Mouse (Mus musculus) G1E (cell line): ENCODE data around the gene Foxk2. TPM values are rescaled to one million over a fixed set of nuclear protein-coding genes. Genes with fewer than 3 reads are reported as not detected.
A peak's percentile ranks its signal among the peaks of the same experiment; 100 is the strongest.

Experiments used
- ATAC-seq: 2 replicates; pipeline ENCODE4 v1.8.0; 2016; ENCODE audit warnings: mild to moderate bottlenecking; ENCODE audit not compliant: insufficient number of reproducible peaks, poor library complexity, low FRiP score, severe bottlenecking; ENCODE audit errors: extremely low read depth
- DNase-seq: peaks from one replicate; pipeline ENCODE4 v3.0.0; 2012; ENCODE audit warnings: low spot score
- H3K27me3 ChIP-seq: 2 replicates; pipeline ENCODE4 v1.6.1; 2012; ENCODE audit warnings: mild to moderate bottlenecking, low read length, inconsistent platforms; ENCODE audit not compliant: insufficient read depth
- H3K36me3 ChIP-seq: replicated peaks from 2 replicates; pipeline ENCODE3; 2012; ENCODE audit warnings: mild to moderate bottlenecking, inconsistent platforms
- H3K4me1 ChIP-seq: 2 replicates; pipeline ENCODE4 v1.6.1; 2012; ENCODE audit warnings: low read depth, low read length, inconsistent platforms, mixed read lengths; ENCODE audit not compliant: insufficient read depth
- H3K4me3 ChIP-seq: 2 replicates; pipeline ENCODE4 v1.5.1; 2012; ENCODE audit warnings: low read depth, mild to moderate bottlenecking, inconsistent platforms, low read length, moderate library complexity, mixed read lengths
- H3K9me3 ChIP-seq: replicated peaks from 2 replicates; pipeline ENCODE4 v1.6.1; 2012; ENCODE audit warnings: inconsistent platforms
- CTCF ChIP-seq: IDR thresholded peaks from 2 replicates; pipeline ENCODE4 v1.5.1; 2012; ENCODE audit warnings: low read depth, low read length, inconsistent platforms, mixed read lengths
- GATA1 ChIP-seq: IDR thresholded peaks from 2 replicates; pipeline ENCODE4 v1.6.1; 2012; ENCODE audit warnings: borderline replicate concordance, low read length, inconsistent platforms, mixed read lengths
- GATA2 ChIP-seq: IDR thresholded peaks from 2 replicates; pipeline ENCODE4 v1.6.1; 2012; ENCODE audit warnings: low read depth, low read length, inconsistent platforms, borderline replicate concordance
- POLR2AphosphoS5 ChIP-seq: IDR thresholded peaks from 2 replicates; pipeline ENCODE4 v1.6.1; 2012; ENCODE audit warnings: low read depth, low read length, inconsistent platforms; ENCODE audit not compliant: insufficient replicate concordance
- TAL1 ChIP-seq: conservative IDR thresholded peaks from 2 replicates; pipeline ENCODE4 v1.6.1; 2012; ENCODE audit warnings: low read depth, low read length, inconsistent platforms, mixed read lengths
- polyA plus RNA-seq: library from polyadenylated mRNA; stranded (reverse); fragments of >175 nt; gene quantifications from 2 replicates; pipeline ENCODE4 v1.2.3, GENCODE M21; 2012
- total RNA-seq, 2 experiments: library from RNA; stranded (forward) in 1 of 2; stranded (reverse) in 1 of 2; fragments of 200-1000 nt in 1 of 2; fragments of >200 nt in 1 of 2; fragmentation: Nextera tagmentation in 1 of 2; gene quantifications; 2 replicates each; pipeline ENCODE4 v1.2.3; 2014 to 2017

The Foxk2 gene
- 45.8 and 46.4 TPM in 2 replicates for total RNA-seq (2014; fragmentation: Nextera tagmentation)
- 25.3 and 28.6 TPM in 2 replicates for total RNA-seq (2017)
- 37.8 and 40.1 TPM in 2 replicates for polyA plus RNA-seq

DNA sequence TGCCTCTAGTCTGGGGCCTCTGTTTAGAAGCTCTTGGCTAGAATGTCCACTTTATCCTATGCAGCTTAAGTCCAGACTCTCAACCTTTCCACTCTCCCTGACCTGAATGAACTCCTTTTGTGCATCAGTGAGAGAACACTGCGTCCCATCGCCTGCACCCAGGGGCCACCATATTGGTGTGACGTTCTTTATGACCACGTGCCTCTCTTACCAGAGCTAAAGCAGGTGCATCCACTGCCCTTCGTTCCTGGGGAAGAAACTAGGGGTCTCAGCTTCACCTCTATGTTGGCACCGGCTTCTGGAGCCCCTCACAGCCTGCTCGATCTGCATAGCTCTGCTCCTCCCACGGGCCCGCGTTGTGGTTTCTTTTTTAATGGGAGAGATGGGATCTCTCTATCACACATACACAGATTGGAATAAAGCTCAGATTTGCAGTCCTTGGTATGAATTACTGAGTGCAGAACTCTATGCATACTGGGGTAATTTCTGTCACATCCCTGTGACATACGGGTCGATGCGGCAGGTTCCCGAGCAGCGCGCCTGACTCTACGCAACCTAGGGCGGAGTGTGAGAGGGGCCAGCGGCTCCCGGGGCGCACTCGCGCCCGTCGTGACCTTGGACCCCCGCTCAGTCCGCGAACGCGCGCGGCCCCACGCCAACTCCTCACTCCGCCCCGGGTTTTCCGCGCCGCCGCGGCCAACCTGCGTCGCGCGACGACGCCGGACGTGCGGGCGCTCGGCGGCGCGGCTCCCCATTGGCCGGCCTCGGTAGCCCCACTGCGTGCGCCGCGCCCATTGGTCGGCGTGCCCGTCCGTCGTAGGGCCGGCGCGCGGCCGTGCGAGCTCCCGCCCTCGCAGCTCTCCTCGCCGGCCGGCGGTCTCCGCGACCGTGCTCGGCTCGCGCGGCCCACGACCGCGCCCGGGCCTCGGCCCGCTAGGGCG, at the start of gene Foxk2:
TSS of gene Foxk2 (plus strand) at position 831 of the 941 bp plus-strand sequence.
- H3K36me3 ChIP-seq: peaks cover 63% of the 10 kb centered on the region
- peaks cover 48% of the 10 kb centered on the region for H3K4me1 ChIP-seq
- ATAC-seq (peak; percentile 88), DNase-seq (peak; percentile 99)
- H3K27me3 ChIP-seq: no peaks in the 10 kb centered on the region
- no peak for TF ChIP-seq GATA2
- no peak for TF ChIP-seq POLR2AphosphoS5
- no peak for TF ChIP-seq GATA1
- no peak for TF ChIP-seq TAL1
- TF ChIP-seq CTCF: no peak
- no peaks in the 10 kb centered on the region for H3K9me3 ChIP-seq
- H3K4me3 ChIP-seq: peak within 1 kb of the TSS; percentile 99

DNA sequence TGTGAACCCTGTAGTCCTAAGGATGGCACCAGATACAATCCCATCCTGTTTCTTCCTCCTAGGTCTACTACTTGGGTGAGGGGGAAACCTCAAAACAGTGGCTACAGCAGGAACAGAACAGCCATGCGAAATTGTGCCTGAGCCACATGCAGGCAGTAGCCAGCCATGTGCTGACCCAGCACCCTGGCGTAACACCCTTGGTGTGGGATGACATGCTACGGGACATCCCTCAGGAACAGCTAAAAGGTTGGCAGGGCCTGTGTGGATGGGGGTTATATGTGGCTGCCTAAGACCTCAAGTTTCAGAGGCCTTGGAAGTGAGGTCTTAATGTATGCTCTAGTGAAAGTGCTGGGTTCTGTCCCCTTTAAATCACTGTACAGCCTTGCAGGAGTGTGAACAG, 43.0 kb upstream of the Foxk2 start:
- Histone ChIP-seq H3K4me3 (no peak overlapping the region), H3K36me3 (peaks cover 73% of the 10 kb centered on the region), H3K9me3 (no peaks in the 10 kb centered on the region), H3K4me1 (peaks cover 5% of the 10 kb centered on the region; the same call in 1 of the 2 replicates), H3K27me3 (no peaks in the 10 kb centered on the region)
- TF ChIP-seq GATA1 (no peak), POLR2AphosphoS5 (no peak), GATA2 (no peak), CTCF (no peak), TAL1 (no peak)
- ATAC-seq: no peak
- DNase-seq: no peak

DNA sequence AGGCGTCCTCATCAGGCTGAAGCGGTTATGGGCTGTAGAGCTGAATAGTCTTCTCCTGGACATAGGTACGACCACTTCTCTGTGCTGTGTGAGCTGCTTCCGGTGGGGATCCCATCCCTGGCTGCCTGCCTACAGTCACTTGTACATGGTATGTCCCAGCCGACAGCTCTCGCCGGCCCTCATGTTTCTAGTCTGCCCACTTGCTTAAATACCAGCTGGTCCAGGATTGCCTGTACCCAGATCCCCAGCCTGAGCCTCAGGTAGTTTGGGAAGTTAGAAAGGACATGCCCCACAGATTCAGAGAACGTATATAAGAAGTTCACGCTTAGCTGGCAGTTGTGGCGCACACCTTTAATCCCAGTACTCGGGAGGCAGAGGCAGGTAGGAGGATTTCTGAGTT, 40.0 kb upstream of the Foxk2 start:
- H3K4me3 ChIP-seq: no peak overlapping the region
- ATAC-seq (no peak), DNase-seq (no peak)
- no peaks in the 10 kb centered on the region for H3K9me3 ChIP-seq
- peaks cover 88% of the 10 kb centered on the region for H3K36me3 ChIP-seq
- peaks cover 5% of the 10 kb centered on the region; the same call in 1 of the 2 replicates for H3K4me1 ChIP-seq
- no peak for TF ChIP-seq GATA2
- TF ChIP-seq POLR2AphosphoS5: no peak
- no peak for TF ChIP-seq TAL1
- no peak for TF ChIP-seq CTCF
- no peak for TF ChIP-seq GATA1
- H3K27me3 ChIP-seq: no peaks in the 10 kb centered on the region

DNA sequence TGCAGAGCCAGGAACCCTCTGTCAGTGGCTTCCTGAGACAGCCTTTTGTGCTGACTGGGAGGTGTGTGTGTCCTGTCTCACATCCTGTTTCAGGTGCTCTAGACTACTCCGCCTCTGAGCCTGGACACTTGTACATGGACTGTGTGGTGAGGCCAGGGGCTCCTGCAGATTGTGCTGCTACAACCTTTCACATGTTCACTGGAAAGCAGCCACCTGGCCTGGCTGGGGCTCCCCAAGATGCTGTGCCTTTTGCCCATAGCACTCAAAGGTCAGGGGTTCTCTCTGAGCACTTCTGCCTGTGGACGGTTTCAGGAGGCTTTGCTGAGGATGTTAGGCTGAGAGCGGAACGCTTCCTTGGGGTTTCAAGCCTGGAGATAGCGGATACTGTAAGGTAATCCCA, 39.0 kb upstream of the Foxk2 start:
- Histone ChIP-seq H3K4me1 (peaks cover 10% of the 10 kb centered on the region; the same call in 1 of the 2 replicates), H3K9me3 (no peaks in the 10 kb centered on the region), H3K27me3 (no peaks in the 10 kb centered on the region), H3K36me3 (peaks cover 95% of the 10 kb centered on the region), H3K4me3 (no peak overlapping the region)
- no peak for DNase-seq
- no peak for ATAC-seq
- TF ChIP-seq TAL1 (no peak), CTCF (no peak), GATA2 (no peak), POLR2AphosphoS5 (no peak), GATA1 (no peak)

DNA sequence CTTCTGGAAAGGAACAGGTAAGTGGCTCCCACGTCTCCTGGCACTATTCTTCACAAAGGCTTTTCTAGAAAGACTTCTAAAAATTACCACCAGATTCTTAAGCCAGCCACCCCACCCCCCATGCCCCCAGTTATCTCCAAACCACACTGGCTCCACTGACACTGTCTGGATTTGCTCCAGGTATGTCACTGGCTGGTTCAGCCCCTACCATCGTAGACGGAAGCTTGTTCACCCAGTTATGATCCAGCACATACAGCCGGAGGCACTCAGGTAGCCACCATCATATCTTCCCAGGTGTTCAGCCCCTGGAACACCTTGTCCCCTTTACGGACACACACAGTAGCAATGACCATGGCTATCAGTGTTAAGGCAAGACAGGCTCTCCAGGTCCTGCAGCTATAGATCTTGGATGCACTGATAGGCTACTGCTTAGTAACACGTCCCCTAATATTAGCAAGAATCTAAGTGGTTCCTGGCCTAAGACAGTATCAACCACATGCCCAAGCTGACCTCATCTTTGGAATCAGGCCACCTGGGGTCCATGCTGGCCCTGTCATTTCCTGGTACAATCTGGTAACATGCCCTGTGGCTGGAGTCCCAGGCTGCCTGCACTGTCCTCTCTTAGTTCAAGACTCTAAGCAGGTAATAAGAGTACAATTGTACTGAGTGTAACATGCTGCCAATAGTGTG, 38.3 kb upstream of the Foxk2 start:
- peaks cover 10% of the 10 kb centered on the region; the same call in 1 of the 2 replicates for H3K4me1 ChIP-seq
- DNase-seq (no peak), ATAC-seq (no peak)
- H3K27me3 ChIP-seq: no peaks in the 10 kb centered on the region
- no peaks in the 10 kb centered on the region for H3K9me3 ChIP-seq
- no peak for TF ChIP-seq GATA1
- no peak for TF ChIP-seq TAL1
- no peak for TF ChIP-seq CTCF
- no peak for TF ChIP-seq POLR2AphosphoS5
- TF ChIP-seq GATA2: no peak
- peaks cover 96% of the 10 kb centered on the region for H3K36me3 ChIP-seq
- H3K4me3 ChIP-seq: no peak overlapping the region
